Mouse (Mus musculus) c-Kit-negative CD71-positive TER-119-positive erythroid progenitor cells, embryonic 14.5 days (primary cell): ENCODE results near the gene Nsrp1.

Experiments
- DNase-seq: peaks from one replicate; pipeline ENCODE4 v3.0.0-alpha.2; 2013; ENCODE audit warnings: low read depth, low spot score

The Nsrp1 gene

DNA sequence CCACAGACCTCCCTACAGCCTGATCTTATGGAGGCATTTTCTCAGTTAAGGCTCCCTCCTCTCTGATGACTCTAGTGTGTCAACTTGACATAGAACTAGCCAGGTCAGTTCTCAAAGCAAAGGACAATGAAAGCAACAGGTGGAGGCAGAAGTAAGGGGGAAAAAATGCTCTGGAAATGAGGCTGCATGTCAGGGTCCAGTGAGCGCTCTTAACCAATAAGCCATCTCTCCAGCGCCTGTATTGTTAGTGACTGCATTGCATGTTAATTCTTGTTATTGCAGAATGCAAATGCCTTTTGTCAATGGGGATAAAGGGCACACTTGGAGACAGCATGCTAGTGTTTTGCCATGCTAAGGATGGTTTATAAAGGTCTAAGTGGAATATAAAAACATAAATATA, 35.4 kb downstream of the Nsrp1 start:
- no peak for DNase-seq

GRCm38 (mm10) chr11:77041891-77042290, 36.3 kb downstream of the Nsrp1 start:
- DNase-seq = no peak

GRCm38 (mm10) chr11:77031151-77031934, 46.9 kb downstream of the Nsrp1 start:
- DNase-seq = no peak

DNA sequence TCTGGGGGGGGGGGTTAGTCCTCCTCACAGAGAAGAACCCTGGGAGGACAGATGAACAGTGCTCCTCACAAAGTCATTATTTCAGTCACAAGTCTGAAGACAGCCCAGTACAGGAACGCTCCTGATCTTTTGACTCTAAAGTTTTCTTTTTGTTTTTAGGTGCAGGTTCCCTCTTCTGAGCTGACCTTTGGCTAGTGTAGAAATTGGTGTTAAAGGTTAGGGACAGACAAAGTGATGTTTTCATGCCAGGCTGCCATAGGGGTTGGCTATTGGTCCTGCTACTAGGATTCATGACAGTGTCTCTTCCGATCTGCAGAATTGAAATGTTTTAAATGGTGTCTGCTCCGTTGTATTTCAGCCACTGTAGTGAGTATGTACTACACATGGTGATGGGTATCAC, 50.1 kb downstream of the Nsrp1 start:
- no peak for DNase-seq

GRCm38 (mm10) chr11:77026559-77026958, 51.7 kb downstream of the Nsrp1 start:
- no peak for DNase-seq

DNA sequence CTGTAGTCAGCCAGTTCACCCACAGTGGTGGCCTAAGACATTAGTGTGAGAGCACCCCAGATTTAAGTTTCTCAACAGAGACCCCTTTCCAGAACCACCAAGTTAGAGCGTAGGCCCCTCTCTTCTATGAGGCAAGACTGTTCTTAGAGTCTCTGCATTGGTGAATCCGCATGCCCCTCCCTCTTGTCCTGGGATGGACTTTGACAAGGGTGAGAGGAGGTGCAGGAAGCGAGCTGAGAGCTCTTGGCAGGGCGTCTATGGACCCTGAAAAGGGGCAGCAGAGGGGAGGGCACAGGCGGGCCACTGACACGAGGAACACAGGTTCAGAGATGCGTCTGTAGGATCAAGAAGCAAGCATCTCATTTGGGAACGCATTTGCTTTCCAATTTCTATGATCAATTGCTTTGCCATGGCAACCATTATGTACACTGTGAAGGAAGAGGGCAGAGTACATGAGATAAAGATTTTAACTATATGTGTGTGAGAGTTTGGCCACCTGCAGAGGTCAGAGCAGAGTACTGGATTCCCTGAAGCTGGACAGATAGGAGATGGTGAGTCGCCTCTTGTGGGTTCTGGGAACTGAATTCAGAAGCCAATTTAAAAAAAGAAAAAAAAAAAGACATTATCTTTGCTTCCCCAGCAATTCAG, 56.4 kb downstream of the Nsrp1 start:
- no peak for DNase-seq

DNA sequence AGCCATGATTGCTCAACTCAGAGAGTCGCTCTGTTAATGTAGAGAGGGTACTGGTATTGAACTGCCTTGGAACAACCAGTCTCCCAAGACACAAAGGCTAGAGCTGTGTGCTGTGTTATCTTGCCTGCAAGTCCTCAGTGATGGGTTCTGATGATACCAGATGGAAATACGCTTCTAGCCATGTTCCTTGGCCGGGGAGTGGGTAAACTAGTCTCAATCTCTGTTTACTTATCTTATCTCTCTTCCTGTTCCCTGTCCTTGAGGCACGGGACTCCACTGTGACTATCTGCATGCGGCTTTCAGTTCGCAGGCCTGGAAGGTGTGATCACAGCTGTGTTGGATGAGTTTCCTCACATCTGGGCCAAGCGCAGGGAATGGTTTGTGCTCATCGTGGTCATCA, 58.7 kb downstream of the Nsrp1 start:
- no peak for DNase-seq

DNA sequence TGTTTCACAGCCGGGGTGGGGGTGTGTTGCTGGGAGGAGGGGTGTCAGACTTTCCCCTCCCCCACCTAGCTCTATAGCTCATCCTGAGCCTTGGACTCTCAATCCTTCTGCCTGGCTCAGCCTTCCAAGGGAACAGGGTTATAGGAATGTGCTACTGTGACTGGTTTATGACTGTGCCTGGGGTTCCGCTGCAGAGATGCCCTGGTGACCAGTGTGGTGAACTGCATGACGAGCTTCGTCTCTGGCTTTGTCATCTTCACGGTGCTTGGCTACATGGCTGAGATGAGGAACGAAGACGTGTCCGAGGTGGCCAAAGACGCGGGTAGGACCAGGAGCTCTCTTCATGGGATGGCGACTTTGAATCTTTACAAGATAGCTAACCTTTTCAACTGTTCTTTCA, 60.2 kb downstream of the Nsrp1 start:
- DNase-seq = no peak

DNA sequence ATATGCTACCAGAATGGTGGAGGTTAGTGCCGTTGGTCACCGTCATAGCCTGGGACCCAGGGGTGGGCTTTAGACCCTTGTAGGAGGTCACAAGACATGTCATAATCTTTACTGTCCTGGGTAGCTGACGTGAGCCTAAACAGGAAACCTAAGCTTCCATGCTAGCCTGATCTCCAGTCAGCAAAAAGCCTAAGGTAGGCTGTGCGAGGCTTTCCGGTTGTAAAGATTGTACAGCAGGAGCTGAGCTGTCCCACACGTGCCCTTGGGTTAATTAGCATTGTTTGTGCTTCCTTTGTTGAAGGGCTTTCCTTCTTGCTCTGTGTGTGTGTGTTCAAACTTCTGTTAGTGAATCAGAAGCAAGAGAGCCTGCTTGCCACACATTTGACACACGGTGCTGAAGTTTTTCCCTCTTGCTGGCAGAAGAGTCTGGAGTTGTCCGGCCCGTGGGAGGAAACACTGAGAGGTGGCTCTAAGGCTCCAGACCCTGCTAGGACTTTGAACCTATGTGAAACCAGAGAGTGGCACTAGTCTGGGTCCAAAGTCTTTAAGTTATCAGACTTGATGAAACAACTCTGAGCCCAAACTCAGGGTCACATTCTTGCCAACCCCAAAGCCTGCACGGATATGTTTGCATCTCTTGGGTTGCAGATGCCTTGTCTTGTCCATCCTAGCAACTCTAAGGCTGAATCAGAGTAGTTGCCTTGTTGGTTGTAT, 67.3 kb downstream of the Nsrp1 start:
- DNase-seq = no peak

GRCm38 (mm10) chr11:77009069-77010025, 68.9 kb downstream of the Nsrp1 start:
- no peak for DNase-seq

- no peak for DNase-seq
Measured at GRCm38 (mm10) chr11:77006616-77007015, 71.6 kb downstream of the Nsrp1 start.

GRCm38 (mm10) chr11:77005881-77006280, 72.4 kb downstream of the Nsrp1 start:
- DNase-seq = no peak

- no peak for DNase-seq
Measured at GRCm38 (mm10) chr11:77002361-77002760, 75.9 kb downstream of the Nsrp1 start.

DNA sequence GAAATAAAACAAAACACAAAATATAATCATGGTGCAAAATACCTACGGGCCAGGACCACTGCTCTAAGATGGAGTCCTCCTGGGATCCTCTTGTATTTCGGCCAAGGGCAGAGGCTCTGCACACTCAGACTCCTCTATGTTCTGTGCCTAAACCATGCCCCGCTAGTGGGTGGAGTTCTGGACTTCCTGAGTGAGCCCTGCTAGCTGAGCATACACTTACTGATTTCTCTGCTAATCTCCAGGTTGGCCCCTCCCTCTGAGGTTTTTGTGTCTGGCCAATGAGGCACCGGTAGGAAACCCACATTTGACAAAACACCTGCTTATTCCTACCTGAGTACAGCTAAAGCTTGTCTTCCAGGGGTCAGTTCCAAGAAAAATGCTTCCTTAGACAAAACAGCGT, 77.5 kb downstream of the Nsrp1 start:
- no peak for DNase-seq

DNA sequence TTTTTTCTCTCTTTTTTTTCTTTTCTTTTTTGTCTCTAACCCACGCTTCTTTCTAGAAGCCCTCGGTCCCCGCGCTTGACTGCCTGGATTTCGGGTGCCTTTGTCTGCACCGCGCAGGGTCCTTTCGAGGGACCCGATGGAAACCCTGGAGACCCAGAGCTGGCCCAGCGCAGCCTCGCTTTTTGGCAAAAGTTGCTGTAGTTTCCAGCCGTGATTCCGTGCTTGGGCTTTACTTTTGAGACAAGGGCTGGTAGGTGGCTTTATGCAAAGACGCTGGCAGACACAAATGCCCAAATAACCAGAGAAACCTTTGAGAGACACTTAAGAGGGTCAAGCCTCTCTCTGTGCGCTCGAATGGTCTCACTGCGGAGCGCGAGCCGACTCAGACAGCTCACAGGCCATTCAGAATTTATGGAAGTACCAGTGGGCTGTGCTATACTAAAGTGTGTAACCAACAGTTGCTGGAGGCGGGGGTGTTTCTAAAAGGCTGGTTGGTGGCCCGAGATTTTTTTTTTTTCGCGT, 79.5 kb downstream of the Nsrp1 start:
- DNase-seq = no peak

GRCm38 (mm10) chr11:76997916-76998704, 80.1 kb downstream of the Nsrp1 start, which contains the start of gene Slc6a4:
Gene Slc6a4 (plus strand): TSS chr11:76998603.
- DNase-seq = no peak

- DNase-seq = no peak
Measured at GRCm38 (mm10) chr11:76997305-76997704, 80.9 kb downstream of the Nsrp1 start.

- DNase-seq = no peak
Measured at GRCm38 (mm10) chr11:76995966-76996672, 82.1 kb downstream of the Nsrp1 start.
